Mouse (Mus musculus): ENCODE results near the gene Inha.

Inha gene

DNA sequence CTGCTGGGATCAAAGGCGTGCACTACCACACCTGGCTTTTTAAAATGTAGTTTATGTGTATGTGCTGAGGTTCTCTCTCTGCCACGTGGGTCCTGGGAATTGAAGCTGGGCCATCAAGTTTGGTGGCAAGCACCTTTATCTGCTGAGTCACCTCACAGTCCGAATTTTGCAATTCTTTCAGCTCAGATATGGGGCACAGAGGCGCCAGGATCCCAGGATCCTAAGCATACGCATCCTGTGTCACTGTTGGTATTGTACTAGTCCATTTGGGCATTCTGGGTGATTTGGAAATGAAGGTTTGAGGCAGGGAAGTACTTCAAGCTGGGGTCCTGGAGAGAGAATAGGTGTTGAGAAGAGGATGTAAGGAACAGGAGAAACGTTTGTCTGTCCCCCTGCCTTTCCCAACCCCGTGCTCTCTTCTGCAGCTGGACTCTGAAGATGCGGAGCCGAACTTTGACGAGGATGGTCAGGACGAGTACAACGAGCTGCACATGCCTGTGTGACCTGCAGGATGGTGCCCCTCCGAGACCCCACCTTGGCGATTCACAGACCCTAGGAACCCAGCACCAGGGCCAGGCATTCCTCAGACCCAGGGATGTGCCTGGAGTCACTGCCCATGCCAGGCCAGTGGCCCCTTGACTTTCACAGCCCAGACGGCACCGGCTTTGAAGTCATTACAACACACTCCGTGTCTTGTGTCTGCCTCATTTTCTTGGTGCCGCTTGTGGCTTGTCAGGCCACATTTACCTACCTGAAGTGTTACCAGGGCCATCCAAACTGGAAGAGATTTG, 51.7 kb downstream of the Inha start:
- DNase-seq (ENCODE audit: low spot score), result no peak

DNA sequence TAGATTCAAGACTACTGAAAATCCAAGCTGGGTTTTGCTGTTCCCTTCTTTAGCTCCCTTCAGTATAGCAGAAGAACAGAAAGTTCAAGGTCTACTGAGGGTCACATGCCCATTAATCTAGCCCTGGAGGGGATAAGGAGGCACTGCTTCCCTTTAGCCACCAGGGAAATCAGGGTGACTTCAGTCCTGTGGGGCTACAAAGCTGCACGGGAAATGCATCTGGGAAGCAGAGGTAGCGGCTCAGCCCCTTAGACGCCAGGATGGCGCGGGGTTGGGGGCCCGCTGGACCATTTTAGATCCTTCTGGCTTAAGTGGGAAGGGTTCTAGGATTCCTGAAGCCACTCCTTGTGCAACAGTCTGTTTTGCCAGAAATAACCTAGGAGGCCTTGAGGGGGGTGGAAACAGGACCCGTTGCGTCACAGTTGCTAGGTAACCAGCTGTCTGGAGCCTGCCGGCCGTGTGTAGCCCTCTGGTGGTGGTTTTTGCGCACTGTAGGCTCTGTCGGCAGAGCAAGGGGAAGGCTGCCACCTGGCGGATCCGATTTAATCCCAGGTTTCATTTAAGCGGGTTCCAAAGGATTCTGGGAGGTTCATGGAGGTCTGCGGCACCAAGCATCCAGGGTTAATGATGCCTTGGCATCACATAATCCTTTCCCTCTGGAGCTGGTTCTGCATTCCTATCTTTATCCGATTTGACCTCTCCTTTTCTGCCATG, 52.5 kb downstream of the Inha start:
- DNase-seq (ENCODE audit: low spot score), result peak; percentile 85

Measured in testis, postnatal 14 days (tissue).